Mouse (Mus musculus) limb, embryonic 15.5 days (tissue): ENCODE measurements at regions not wholly inside any gene's neighbourhood (a gene's known extent, or its start where the extent isn't known, plus 50 kb on each side); places are given as distances from the start of the nearest gene placed in this dataset.

Experiments used
- ATAC-seq: fragments of 200-750 bp; cut with Nextera tagmentation; 2 replicates; pipeline ENCODE4 v1.8.0; 2017; ENCODE audit warnings: low read depth, moderate TSS enrichment; ENCODE audit not compliant: insufficient number of reproducible peaks, low FRiP score, low TSS enrichment
- H3K27ac ChIP-seq: fragments of 300-500 bp; sonication (generic); 2 replicates; pipeline ENCODE4 v1.5.1; 2015; ENCODE audit warnings: moderate library complexity, mild to moderate bottlenecking, inconsistent platforms
- H3K27me3 ChIP-seq: fragments of 300-500 bp; sonication (generic); 2 replicates; pipeline ENCODE4 v1.6.1; 2015; ENCODE audit warnings: inconsistent platforms
- H3K36me3 ChIP-seq: fragments of 300-500 bp; sonication (generic); 2 replicates; pipeline ENCODE4 v1.6.1; 2015; ENCODE audit warnings: inconsistent platforms
- H3K4me1 ChIP-seq: fragments of 300-500 bp; sonication (generic); 2 replicates; pipeline ENCODE4 v1.6.1; 2015; ENCODE audit warnings: inconsistent platforms
- H3K4me2 ChIP-seq: fragments of 300-500 bp; sonication (generic); 2 replicates; pipeline ENCODE4 v1.6.1; 2015; ENCODE audit warnings: mild to moderate bottlenecking, inconsistent platforms
- H3K4me3 ChIP-seq: fragments of 300-500 bp; sonication (generic); 2 replicates; pipeline ENCODE4 v1.5.1; 2015; ENCODE audit warnings: mild to moderate bottlenecking, inconsistent platforms
- H3K9ac ChIP-seq: fragments of 300-500 bp; sonication (generic); 2 replicates; pipeline ENCODE4 v1.6.1; 2015; ENCODE audit warnings: inconsistent platforms
- H3K9me3 ChIP-seq: fragments of 300-500 bp; sonication (generic); 2 replicates; pipeline ENCODE4 v1.6.1; 2016; ENCODE audit warnings: inconsistent platforms
- WGBS: fragments of 180-500 bp; shearing (Covaris S2); methylation state at CpG from one replicate; pipeline ENCODE4 v1.1.7; 2015; 5-methylcytosine and 5-hydroxymethylcytosine counted together

DNA sequence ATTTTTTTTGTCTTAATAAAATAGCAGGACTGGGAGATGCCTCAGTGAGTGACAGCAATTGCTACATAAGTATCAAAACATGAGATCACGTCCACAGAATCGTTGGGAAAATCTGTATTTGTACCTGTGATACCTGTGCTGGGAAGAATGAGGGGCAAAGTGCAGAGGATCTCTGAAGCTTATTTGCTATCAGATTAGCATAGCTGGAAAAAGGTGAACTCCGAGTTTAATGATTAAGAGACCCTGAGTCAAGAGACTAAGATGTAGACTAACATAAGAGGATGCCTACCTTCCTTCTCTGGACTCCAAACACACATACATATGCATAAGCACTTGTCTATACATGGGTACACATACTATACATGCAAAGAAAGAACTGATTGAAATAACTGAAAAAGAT, 710.1 kb downstream of the Plod2 start:
- no peaks in the 10 kb centered on the region for H3K4me1 ChIP-seq
- no peak overlapping the region for H3K9ac ChIP-seq
- no peak overlapping the region for H3K27ac ChIP-seq
- no peaks in the 10 kb centered on the region for H3K27me3 ChIP-seq
- H3K4me3 ChIP-seq = no peak overlapping the region
- no peaks in the 10 kb centered on the region for H3K9me3 ChIP-seq
- no peak overlapping the region for H3K4me2 ChIP-seq
- no peaks in the 10 kb centered on the region for H3K36me3 ChIP-seq
- WGBS = 83% methylated on average over 3 of the region's 3 CpGs
- no peak for ATAC-seq

DNA sequence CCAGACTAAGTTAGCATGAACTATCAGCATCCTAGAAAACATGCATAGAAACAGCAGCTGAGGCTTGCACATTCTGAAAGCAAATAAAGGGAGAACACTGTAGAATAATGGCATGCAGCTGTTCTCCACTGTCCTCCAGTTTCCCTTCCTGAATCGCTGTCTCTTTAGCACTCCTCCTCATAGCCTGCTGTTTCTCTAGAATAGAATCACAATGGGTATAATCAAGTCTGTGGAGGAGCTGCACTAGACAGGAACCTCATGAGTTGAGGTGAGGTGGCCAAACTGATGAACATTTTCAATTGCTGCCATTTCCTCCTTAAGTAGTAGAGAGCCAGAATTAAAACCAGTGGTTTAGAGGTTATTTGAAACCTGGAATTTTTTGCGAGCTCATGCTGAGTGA, 755.3 kb downstream of the Plod2 start:
- no peak overlapping the region for H3K9ac ChIP-seq
- H3K27ac ChIP-seq = no peak overlapping the region
- H3K4me3 ChIP-seq = no peak overlapping the region
- no peaks in the 10 kb centered on the region for H3K4me1 ChIP-seq
- H3K36me3 ChIP-seq = no peaks in the 10 kb centered on the region
- ATAC-seq = no peak
- H3K27me3 ChIP-seq = no peaks in the 10 kb centered on the region
- WGBS = 66% methylated on average over 2 of the region's 2 CpGs
- H3K9me3 ChIP-seq = no peaks in the 10 kb centered on the region
- no peak overlapping the region for H3K4me2 ChIP-seq

DNA sequence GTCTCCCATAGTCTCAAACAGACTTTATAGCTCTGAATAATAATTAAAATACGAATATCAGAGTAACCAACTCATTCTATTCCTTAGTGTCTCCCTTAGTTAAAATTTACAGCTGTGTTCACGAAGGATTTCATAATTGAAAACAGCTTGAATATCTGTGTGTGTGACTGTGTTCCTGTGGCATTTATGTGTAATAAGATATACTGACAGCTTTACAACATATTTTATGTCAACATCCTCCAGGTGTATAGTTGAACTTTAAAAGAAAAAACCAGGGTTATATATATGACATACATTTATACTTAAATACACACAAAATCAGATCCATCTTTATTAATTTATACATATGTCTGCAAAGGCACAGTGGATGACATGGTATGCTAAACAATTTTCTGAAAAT, 764.7 kb downstream of the Plod2 start:
- Histone ChIP-seq H3K27ac (no peak overlapping the region), H3K27me3 (no peaks in the 10 kb centered on the region), H3K9me3 (no peaks in the 10 kb centered on the region), H3K4me1 (no peaks in the 10 kb centered on the region), H3K36me3 (no peaks in the 10 kb centered on the region), H3K4me2 (no peak overlapping the region), H3K9ac (no peak overlapping the region), H3K4me3 (no peak overlapping the region)
- no peak for ATAC-seq
- 10% methylated on average over 2 of the region's 2 CpGs for WGBS

DNA sequence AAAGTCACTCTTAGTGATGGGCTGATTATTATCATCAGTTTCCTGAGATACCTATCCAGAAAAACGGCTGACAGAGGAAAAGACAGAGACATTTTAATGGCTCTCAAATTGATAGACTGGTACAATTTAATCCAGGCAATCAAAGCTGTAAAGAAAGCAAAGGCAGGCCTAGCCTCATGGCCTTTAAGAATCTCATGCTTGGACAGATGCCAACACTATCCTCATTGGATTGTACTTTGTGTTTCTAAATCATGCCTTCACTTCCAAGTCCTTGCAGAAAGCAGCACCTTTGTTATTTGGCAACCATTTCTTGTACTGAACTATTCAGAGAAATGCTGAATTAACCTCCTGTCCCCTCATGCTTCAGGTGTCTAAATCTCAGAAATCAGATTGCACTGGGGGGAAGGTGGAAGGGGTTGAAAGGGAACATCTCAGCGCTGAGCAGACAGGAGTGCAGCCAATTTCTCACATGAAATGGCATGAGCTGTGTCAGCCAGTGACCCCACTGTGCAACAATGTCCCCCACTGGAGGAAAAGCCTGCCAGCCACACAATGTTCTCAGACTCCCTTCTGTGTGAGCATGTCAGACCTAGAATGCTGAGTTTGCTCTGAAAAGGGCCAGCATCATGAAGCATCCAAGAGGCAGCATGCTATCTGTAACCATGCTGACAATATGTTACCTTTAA, 787.1 kb downstream of the Plod2 start:
- no peaks in the 10 kb centered on the region for H3K27me3 ChIP-seq
- no peaks in the 10 kb centered on the region for H3K9me3 ChIP-seq
- H3K4me3 ChIP-seq = no peak overlapping the region
- no peak overlapping the region for H3K27ac ChIP-seq
- no peak for ATAC-seq
- no peak overlapping the region for H3K9ac ChIP-seq
- no peaks in the 10 kb centered on the region for H3K36me3 ChIP-seq
- no peaks in the 10 kb centered on the region for H3K4me1 ChIP-seq
- 47% methylated on average over 2 of the region's 2 CpGs for WGBS
- H3K4me2 ChIP-seq = no peak overlapping the region
